Mouse (Mus musculus): ENCODE data around the gene D13Ertd608e. TPM values are rescaled to one million over a fixed set of nuclear protein-coding genes. Genes with fewer than 3 reads are reported as not detected.

D13Ertd608e gene
- not detected for polyA plus RNA-seq (2017; shearing (Covaris generic))

GRCm38 (mm10) chr13:119835320-119836056 lies at the start of gene D13Ertd608e:
TSS of gene D13Ertd608e (plus strand) at chr13:119836006.

GRCm38 (mm10) chr13:119790761-119791579 lies 44.8 kb upstream of the D13Ertd608e start, which contains the start of gene Zfp131:
TSS of gene Zfp131 (minus strand) at chr13:119790889.

GRCm38 (mm10) chr13:119830116-119830515 lies 5.7 kb upstream of the D13Ertd608e start, which contains the start of gene AF067063:
TSS of gene AF067063 (minus strand) at chr13:119830216.

GRCm38 (mm10) chr13:119894685-119895084 lies 58.9 kb downstream of the D13Ertd608e start, which contains the start of gene Tcstv1:
TSS of gene Tcstv1 (minus strand) at chr13:119894785.

Other genes with a start within 250 kb of the D13Ertd608e start
- gene Ccl28, start 212.2 kb upstream of the D13Ertd608e start, polyA plus RNA-seq (2017; shearing (Covaris generic)) = under 1 TPM; 0.08 to 0.12 TPM
- gene Hmgcs1, start 145.6 kb upstream of the D13Ertd608e start, polyA plus RNA-seq (2017; shearing (Covaris generic)) = 10 to 100 TPM; 17.9 to 34.1 TPM
- gene Nim1k, start 80.1 kb upstream of the D13Ertd608e start, polyA plus RNA-seq (2017; shearing (Covaris generic)) = under 1 TPM; 0.27 to 0.75 TPM
- 10 to 100 TPM; 30.1 to 33.2 TPM for gene Zfp131, start 45.1 kb upstream of the D13Ertd608e start, polyA plus RNA-seq (2017; shearing (Covaris generic))
- gene AF067063, start 5.8 kb upstream of the D13Ertd608e start, polyA plus RNA-seq (2017; shearing (Covaris generic)) = not detected
- gene Tcstv1, start 58.8 kb downstream of the D13Ertd608e start, polyA plus RNA-seq (2017; shearing (Covaris generic)) = under 1 TPM in 1 of 2 experiments, not detected in 1; 0.29 TPM
- not detected for gene Gm21761, start 93.3 kb downstream of the D13Ertd608e start, polyA plus RNA-seq (2017; shearing (Covaris generic))
- under 1 TPM in 1 of 2 experiments, not detected in 1; 0.20 TPM for gene B020031M17Rik, start 114.8 kb downstream of the D13Ertd608e start, polyA plus RNA-seq (2017; shearing (Covaris generic))
- gene Gm36079, start 191.0 kb downstream of the D13Ertd608e start, polyA plus RNA-seq (2017; shearing (Covaris generic)) = not detected
- gene Gm21188, start 216.2 kb downstream of the D13Ertd608e start, polyA plus RNA-seq (2017; shearing (Covaris generic)) = 1 to 10 TPM in 1 of 2 experiments, under 1 TPM in 1; 0.73 to 3.1 TPM

All from activated CD4-positive, CD25-positive, alpha-beta regulatory T cell (primary cell).